Mouse (Mus musculus): ENCODE data around the gene 2610021A01Rik. TPM values are rescaled to one million over a fixed set of nuclear protein-coding genes. Genes with fewer than 3 reads are reported as not detected.
A peak's percentile ranks its signal among the peaks of the same experiment; 100 is the strongest.
"Not testable (repeated sequence)": the region's sequence is repeated elsewhere in the genome, so short reads cannot be mapped to it uniquely, and the experiment has no call there.

2610021A01Rik gene
- polyA plus RNA-seq, 1 experiment from 2014 or later: 15.5 TPM

DNA sequence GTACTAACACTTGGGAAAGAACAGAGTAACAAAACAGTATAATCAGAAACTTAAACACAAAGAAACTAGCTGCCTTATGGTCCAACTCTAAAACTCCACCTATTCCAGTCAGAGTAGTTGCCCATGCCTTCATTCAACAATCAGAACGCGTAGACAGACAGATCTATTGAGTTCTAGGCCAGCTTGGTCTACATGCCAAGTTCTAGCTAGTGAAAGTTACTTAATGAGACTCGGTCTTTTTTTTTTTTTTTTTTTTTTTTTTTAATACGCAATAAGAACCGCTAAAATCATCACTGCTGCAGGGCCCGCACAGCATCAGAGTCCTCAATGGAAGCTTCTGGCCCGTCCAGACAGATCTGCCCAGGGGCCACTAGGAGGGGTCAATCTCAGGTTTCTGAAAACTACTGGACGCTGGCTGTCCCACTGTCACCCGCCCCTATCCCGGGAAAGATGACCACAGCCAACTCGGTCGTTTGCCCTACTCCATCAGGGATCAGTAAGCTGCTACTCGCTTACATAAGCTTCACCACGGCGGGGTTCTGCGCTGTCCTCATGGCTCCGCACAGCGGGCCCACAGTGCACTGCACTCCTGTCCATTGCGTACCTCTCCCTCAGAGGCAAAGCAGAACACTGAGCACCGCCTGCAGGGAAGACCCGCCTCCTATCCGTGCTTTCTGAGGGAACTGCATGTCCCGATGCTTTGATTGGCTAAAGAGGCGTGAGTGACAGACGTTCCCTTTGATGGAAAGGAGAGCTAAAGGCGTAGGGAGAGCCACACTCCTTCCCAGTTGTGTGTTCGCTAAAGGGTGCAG, 33.6 kb downstream of the 2610021A01Rik start, which contains the start of gene Zfp788:
Gene Zfp788, plus strand, starts transcription at position 795 of the 812 bp plus-strand sequence.
- peaks cover 36% of the 10 kb centered on the region for H3K36me3 ChIP-seq
- H3K9me3 ChIP-seq: peaks cover 3% of the 10 kb centered on the region; the same call in 1 of the 2 replicates
- peak within 1 kb of the TSS; percentile 73 for H3K9ac ChIP-seq (replicated peaks)
- peaks cover 3% of the 10 kb centered on the region; the same call in 1 of the 2 replicates for H3K4me1 ChIP-seq (replicated peaks)
- 1% methylated on average over 27 of the region's 27 CpGs for WGBS
- ATAC-seq (ENCODE audit: insufficient number of reproducible peaks, insufficient read depth, low FRiP score, low TSS enrichment, low read depth): peak; percentile 97
- H3K27me3 ChIP-seq: no peaks in the 10 kb centered on the region
- peak within 1 kb of the TSS; percentile 95 for H3K27ac ChIP-seq
- H3K4me3 ChIP-seq (replicated peaks): peak within 1 kb of the TSS; percentile 63
- peak within 1 kb of the TSS; percentile 71 for H3K4me2 ChIP-seq

DNA sequence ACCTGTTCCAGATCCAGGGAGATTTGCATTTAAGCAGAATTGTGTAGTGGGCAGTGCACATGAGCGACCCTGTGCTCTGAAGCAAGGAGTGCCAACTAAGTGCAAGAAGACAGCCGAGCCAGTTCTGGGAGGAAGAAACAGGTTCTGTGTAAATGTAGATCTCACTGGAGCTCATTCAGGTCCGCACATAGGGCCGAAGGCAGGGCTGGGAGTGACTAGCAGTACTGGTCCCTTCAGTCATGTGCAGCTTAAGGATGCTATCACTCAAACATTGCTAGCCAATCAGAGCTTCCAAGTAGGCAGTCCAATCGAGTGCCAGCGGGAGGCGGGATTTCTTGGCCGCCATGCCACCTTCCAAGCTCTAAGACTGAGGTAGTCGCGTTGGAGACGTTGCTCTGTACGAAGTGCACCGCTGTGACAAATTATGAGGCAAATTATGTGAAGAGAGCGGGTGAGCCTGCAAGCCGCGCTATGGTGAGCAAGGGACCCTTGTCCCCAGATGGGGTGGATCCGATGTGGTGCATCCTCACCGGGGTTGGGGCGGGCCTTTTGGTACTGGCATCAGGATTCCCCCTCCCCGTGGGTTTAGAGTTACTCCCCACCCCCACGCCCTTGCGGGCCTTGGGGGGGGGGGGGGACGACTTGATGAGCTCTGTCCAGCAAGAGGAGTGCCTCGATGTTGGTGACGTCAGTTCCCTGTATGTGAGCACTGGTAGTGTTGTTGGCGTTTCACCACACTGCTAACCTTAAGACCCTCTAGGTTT, 34.4 kb downstream of the 2610021A01Rik start:
- H3K4me1 ChIP-seq (replicated peaks): peaks cover 3% of the 10 kb centered on the region; the same call in 1 of the 2 replicates
- under 1% methylated on average over 26 of the region's 26 CpGs for WGBS
- H3K9me3 ChIP-seq: peaks cover 6% of the 10 kb centered on the region; the same call in 1 of the 2 replicates
- peak overlapping the region; percentile 71 for H3K4me2 ChIP-seq
- H3K36me3 ChIP-seq: peaks cover 37% of the 10 kb centered on the region
- H3K27ac ChIP-seq: peak overlapping the region; percentile 95
- peak overlapping the region; percentile 63 for H3K4me3 ChIP-seq (replicated peaks)
- H3K9ac ChIP-seq (replicated peaks): peak overlapping the region; percentile 73
- ATAC-seq (ENCODE audit: insufficient number of reproducible peaks, insufficient read depth, low FRiP score, low TSS enrichment, low read depth): peak; percentile 96
- no peaks in the 10 kb centered on the region for H3K27me3 ChIP-seq

DNA sequence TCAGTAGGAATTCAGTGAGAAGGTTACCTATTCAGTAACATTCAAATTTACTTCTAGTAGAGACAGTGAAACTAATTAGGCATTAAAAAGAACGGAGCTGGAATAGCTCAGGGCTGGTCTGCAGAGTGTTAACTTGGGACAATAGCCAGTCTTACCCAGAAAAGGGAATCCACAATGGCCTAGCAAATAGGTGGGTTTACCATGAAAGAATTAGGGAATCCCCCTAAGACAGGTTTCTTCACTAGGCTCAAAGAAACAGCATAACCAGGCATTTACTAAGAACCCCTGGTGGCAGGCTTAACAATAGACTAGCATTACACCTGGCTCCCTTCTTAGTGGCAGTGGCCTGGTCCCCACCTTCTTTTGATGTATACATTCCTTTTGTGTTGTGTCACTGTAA, 75.3 kb downstream of the 2610021A01Rik start:
- H3K9ac ChIP-seq (replicated peaks); H3K4me1 ChIP-seq (replicated peaks); H3K4me2 ChIP-seq; H3K36me3 ChIP-seq; ATAC-seq (ENCODE audit: insufficient number of reproducible peaks, insufficient read depth, low FRiP score, low TSS enrichment, low read depth); H3K27me3 ChIP-seq; H3K27ac ChIP-seq; H3K4me3 ChIP-seq (replicated peaks): not testable (repeated sequence)
- H3K9me3 ChIP-seq: peaks cover 23% of the 10 kb centered on the region
- WGBS: 68% methylated on average over 1 of the region's 1 CpGs

Other genes starting within 250 kb of the 2610021A01Rik start
- 9.4 and 9.7 TPM in 2 replicates for gene AI987944, start 205.9 kb upstream of the 2610021A01Rik start, polyA plus RNA-seq (2016; fragmentation: Nextera tagmentation; extraction: Ambion mirVana)
- gene Vmn2r57, start 150.5 kb upstream of the 2610021A01Rik start, polyA plus RNA-seq (2016; fragmentation: Nextera tagmentation; extraction: Ambion mirVana): 0.29 and 0.41 TPM in 2 replicates
- gene Gm20449, start 99.8 kb upstream of the 2610021A01Rik start, polyA plus RNA-seq (2016; fragmentation: Nextera tagmentation; extraction: Ambion mirVana): 0.16 and 0.19 TPM in 2 replicates
- gene AW146154, start 99.3 kb upstream of the 2610021A01Rik start, polyA plus RNA-seq (2016; fragmentation: Nextera tagmentation; extraction: Ambion mirVana): 12.0 and 13.3 TPM in 2 replicates
- 0.29 TPM in 1 of 2 replicates, not detected in the other for gene Gm6871, start 25.6 kb upstream of the 2610021A01Rik start, polyA plus RNA-seq (2016; fragmentation: Nextera tagmentation; extraction: Ambion mirVana)
- gene Zfp788, start 34.0 kb downstream of the 2610021A01Rik start, polyA plus RNA-seq (2016; fragmentation: Nextera tagmentation; extraction: Ambion mirVana): 13.9 and 15.2 TPM in 2 replicates

All from limb, embryonic 12.5 days (tissue).